Mouse (Mus musculus): Measurements from ENCODE around the gene Zfp668. TPM values are rescaled to one million over a fixed set of nuclear protein-coding genes. Genes with fewer than 3 reads are reported as not detected.
"Not testable (repeated sequence)": the region's sequence is repeated elsewhere in the genome, so short reads cannot be mapped to it uniquely, and the experiment has no call there.

Gene Zfp668
- total RNA-seq, 2 experiments from 2014 or later = 3.4 to 4.7 TPM

DNA sequence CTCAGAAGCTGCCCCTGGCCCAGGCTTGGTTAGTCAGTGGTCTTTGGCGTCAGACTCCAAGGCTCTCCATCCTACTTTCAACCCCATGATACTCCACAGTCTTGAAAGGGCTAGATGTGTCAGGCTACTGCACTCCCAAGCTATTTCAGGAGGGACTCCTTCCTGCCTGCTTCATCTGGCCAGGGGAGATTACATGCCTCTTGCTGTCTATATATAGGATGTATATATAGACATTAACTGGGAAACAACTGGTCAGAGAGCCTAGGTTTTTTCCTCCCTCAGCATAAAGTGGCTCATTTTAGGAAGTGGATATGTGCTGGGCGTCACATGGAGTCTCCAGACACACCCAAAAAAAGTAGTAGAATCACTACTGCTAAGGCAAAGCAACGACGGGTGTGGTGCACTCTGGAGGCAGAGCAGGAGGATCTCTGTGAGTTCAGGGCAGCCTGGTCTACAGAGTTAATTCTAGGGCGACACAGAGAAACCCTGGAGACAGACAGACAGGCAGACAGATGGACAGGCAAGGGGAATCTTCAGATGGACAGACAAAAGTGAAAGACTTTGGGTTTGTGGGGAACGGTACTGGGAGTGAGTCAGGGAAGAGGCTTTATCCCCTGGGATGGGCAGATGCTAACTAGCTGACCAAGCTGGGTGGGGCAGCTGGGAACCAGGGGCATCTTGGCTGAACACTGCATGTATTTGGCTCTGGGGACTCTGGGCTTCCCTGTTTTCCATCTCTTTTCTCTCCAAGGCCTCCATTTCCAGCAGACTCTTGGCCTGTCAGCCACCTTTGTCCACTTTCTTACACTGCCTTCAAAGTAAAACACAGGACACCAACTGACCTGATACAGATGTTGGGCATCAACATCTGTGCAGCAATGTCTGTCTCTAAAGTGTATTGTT lies 26.4 kb downstream of the Zfp668 start:
- DNase-seq (ENCODE audit: low spot score) = no peak

DNA sequence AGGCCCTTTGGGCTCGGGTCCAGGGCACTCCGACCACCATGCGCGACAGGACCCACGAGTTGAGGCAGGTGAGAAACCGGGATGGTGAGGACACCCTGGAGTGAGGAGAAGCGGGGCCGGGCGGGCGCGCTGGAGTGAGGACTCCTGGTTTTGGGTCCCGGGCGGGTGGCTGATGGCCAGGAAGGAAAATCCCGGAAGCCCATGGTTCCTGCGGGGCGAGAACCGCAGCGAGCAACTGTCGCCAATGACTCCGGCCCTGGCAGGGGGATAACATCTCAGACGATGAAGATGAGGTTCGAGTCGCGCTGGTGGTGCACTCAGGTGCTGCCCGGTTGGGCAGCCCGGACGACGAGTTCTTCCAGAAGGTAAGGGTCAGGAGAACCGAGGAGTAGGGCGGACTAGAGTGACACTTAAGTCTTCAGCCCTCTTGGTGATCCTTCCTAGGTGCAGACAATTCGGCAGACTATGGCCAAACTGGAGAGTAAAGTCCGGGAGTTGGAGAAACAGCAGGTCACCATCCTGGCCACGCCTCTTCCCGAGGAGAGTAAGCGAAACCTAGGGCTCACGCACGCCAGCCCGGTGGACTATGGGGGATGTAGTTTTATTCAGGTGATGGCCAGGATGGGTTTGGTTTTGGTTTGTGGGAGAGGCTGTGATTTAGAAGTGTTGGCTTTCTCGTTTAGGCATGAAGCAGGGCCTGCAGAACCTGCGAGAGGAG lies 34.5 kb downstream of the Zfp668 start:
- intact Hi-C loops (cut with DNase I) = loop anchor here (2.0 kb wide), 1 partner anchor 33 kb away; no protein-coding TSS in a partner anchor
- peak; percentile 74 for DNase-seq (ENCODE audit: low spot score)

More for the DNA sequence above, 26.4 kb downstream of the Zfp668 start:
- intact Hi-C loops (cut with DNase I) = no loop called here

DNA sequence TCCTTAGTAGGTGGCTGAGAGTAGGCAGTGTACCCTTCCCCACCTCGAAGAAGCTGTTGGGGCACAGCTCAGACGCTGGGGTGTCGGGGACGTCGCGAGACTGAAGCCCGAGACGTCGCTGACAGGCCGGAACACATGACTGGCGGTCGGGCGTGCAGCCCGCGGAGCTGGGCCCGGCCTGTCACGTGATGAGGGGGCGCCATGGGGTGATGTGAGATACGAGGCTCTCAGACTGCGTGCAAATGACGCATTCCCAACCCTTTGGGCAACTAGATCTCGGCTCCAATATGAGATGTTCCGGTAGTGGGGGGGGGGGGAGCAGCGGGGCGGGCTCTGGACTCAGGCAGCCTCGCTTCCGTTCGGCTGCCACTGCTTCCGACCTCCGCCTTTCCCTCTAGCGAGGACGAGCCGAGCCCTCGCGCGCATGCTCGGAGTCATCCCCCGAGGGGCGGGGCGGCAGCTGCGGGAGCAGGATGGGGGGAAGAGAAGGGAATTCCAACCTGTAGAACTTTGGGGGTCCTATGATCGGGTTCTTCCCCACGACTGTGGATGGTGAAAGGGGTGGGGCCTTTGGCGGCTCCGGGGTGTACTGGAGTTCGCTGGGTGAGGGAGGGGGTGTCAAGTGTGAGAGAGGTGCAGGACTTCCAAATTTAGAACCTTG lies 35.2 kb downstream of the Zfp668 start:
- peak; percentile 93 for DNase-seq (ENCODE audit: low spot score)
- intact Hi-C loops (cut with DNase I) = no loop called here

DNA sequence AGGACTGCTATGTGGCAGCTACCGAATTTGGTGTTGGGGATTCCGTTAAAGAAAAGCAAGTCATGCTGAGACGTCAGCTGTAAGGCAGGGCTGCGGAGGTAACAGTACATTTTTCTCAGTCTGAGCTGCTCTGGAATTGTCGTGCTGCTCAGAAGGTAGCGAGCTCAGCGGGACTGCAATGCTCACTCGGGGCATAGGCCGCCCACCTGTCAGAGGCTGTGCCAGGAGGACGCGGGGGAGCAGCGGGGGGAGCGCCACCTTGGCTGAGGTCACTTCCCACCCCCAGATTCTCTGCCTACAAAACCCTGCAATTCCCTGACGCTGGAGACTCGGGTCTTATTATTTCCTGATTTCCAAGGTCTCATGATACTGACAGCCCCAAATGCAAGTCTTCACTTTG lies 35.7 kb downstream of the Zfp668 start:
- intact Hi-C loops (cut with DNase I) = no loop called here
- DNase-seq (ENCODE audit: low spot score) = peak; percentile 40

GRCm38 (mm10) chr7:127840031-127840430 lies 36.6 kb downstream of the Zfp668 start:
- DNase-seq (ENCODE audit: low spot score); intact Hi-C loops (cut with DNase I): not testable (repeated sequence)

DNA sequence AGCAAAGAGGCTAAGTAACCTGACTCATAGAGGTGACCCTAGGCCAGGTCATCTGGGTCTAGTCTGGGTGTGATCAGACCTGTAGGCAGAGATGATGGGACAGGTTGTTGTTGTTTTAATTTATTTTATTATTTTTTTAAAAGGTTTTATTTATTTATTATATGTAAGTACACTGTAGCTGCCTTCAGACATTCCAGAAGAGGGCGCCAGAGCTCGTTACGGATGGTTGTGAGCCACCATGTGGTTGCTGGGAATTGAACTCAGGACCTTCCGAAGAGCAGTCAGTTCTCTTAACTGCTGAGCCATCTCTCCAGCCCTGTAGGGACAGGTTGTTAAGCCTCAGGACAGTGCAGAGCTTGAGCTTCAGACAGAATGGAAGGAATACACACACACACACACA lies 38.8 kb downstream of the Zfp668 start:
- not testable (repeated sequence) for DNase-seq (ENCODE audit: low spot score)
- intact Hi-C loops (cut with DNase I) = loop anchor here (2.0 kb wide), 1 partner anchor 37 kb away; the partner anchor contains the start of gene Hsd3b7

DNA sequence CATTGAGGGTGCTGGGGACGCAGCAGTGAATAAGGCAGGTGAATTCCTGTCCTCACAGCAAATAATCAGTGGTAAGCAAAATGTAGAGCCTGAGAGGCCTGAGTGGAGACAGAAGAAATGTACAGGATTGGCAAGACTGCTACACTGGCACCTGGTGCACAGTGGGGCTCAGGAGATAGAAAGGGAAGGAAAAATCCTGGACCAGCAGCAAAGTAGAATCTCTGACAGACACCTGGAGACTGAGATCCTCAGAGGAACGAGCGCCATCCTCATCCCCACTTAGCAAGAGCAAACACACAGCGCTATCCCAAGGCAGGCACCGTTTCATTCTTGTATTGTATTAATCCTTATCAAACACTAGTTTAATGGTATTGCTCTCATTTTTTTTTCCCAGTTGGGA lies 39.2 kb downstream of the Zfp668 start:
- intact Hi-C loops (cut with DNase I) = no loop called here
- DNase-seq (ENCODE audit: low spot score) = no peak

- intact Hi-C loops (cut with DNase I) = no loop called here
- DNase-seq (ENCODE audit: low spot score) = no peak
Observed at GRCm38 (mm10) chr7:127835550-127835949, 41.1 kb downstream of the Zfp668 start.

DNA sequence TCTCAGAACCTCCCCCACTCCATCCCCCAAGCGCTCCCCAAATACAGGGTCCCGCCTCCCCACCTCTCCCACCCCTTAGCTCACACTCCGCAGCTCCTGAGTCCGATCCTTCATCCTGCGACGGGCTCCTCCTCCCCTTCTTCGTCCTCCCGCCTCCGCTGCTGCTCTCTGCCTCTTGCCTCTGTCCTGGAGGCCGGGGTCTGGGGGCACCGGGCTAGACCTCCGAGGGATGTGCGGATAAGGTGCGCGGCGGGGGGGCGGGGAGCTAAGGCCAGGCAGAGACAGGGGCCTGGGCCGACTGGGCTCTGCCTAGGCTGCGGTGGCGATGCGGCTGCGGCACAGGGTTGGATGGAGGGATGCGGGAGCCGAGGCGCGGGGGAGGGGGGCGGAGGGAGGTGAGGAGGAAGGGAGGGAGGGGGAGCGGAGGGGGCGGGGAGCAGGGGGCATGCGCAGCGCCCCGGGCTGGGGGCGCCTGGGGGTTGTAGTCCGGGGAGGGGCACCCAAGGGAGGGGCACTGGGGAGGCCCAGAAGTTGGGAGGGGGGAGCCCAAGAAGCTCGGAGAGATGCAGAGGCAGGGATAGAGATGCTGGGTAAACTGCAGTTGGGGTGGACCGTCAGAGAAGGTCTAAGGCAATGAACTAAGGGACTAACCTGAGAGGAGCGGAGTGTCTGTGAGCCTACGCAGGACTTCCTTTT lies 52.3 kb downstream of the Zfp668 start, which contains the start of the genes Stx4a and Stx1b:
Stx4a (plus strand) TSS at position 119 of the 696 bp plus-strand sequence.
Stx1b (minus strand) TSS at position 374 of the 696 bp plus-strand sequence.
- intact Hi-C loops (cut with DNase I) = no loop called here
- no peak for DNase-seq (ENCODE audit: low spot score)

GRCm38 (mm10) chr7:127823236-127824171 lies 53.1 kb downstream of the Zfp668 start:
- DNase-seq (ENCODE audit: low spot score) = no peak
- intact Hi-C loops (cut with DNase I) = no loop called here

DNA sequence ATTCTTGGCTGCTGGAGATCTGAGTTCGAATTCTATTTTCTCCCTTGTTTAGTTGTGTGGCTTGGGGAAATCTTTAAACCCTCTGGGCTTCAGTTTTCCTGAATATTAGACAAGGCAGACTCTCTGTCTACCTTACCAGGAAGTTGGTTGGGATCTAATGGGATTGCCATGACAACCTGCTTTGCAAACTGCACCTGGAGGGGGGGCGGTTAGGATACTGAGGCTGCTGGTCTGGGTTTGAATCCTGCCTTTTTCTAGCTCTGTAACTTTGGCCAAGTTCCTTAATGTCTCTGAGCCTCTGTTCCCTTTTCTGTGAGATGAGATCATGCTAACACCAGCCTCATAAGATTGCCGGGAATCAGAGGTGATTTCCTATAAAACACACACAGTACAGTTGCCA lies 54.1 kb downstream of the Zfp668 start:
- intact Hi-C loops (cut with DNase I) = no loop called here
- DNase-seq (ENCODE audit: low spot score) = no peak

- intact Hi-C loops (cut with DNase I) = no loop called here
- DNase-seq (ENCODE audit: low spot score) = no peak
Observed at GRCm38 (mm10) chr7:127820836-127821509, 55.7 kb downstream of the Zfp668 start.

- intact Hi-C loops (cut with DNase I) = no loop called here
- no peak for DNase-seq (ENCODE audit: low spot score)
Observed at GRCm38 (mm10) chr7:127817776-127818175, 58.9 kb downstream of the Zfp668 start.

- intact Hi-C loops (cut with DNase I) = no loop called here
Observed at GRCm38 (mm10) chr7:127817053-127817452, 59.6 kb downstream of the Zfp668 start.

GRCm38 (mm10) chr7:127815954-127816821 lies 60.4 kb downstream of the Zfp668 start:
- intact Hi-C loops (cut with DNase I) = loop anchor here (2.0 kb wide), 1 partner anchor 15 kb away; the partner anchor contains the start of gene Hsd3b7
- DNase-seq (ENCODE audit: low spot score) = peak; percentile 53

More at GRCm38 (mm10) chr7:127817053-127817452, 59.6 kb downstream of the Zfp668 start:
- no peak for DNase-seq (ENCODE audit: low spot score)

DNA sequence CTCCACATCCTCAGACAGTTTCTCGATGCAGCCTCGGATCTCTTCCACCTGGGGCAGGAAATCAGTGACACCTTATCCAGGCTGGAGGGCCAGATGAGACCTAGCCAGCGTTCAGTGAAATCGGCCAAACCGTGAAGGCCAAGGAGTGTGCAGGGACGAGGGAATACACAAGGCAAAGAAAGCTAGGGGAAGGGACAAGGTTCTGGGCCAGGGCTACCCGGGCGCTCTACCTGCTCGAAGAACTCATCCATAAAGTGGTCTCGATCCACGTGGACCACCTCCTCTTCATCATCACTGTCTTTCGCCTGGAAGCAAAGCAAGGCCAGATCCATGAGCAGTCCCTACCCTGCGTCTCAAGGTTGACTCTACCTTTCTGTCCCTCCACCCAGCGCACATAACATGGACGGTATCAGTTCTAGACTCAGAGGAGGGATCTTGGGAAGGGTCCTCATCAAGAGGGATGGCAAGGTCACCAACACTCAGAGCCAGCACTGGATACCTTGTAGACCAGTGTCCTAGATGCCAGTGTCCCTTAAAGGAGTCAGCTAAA lies 61.4 kb downstream of the Zfp668 start:
- no peak for DNase-seq (ENCODE audit: low spot score)
- intact Hi-C loops (cut with DNase I) = loop anchor here (2.0 kb wide), 1 partner anchor 14 kb away; the partner anchor contains the start of gene Hsd3b7

Data from heart, postnatal 25 days (tissue).